Mouse (Mus musculus) ES-Bruce4 (cell line): ENCODE data around the gene Coro2a. TPM values are rescaled to one million over a fixed set of nuclear protein-coding genes. Genes with fewer than 3 reads are reported as not detected.
A peak's percentile ranks its signal among the peaks of the same experiment; 100 is the strongest.

Source experiments
- H3K27ac ChIP-seq: 2 replicates; pipeline ENCODE4 v1.5.1; 2012; ENCODE audit warnings: low read length, inconsistent platforms; ENCODE audit not compliant: insufficient read depth
- H3K27me3 ChIP-seq: 2 replicates; pipeline ENCODE4 v1.6.1; 2012; ENCODE audit warnings: mild to moderate bottlenecking, low read length, inconsistent platforms; ENCODE audit not compliant: control insufficient read depth, poor library complexity, insufficient read depth, severe bottlenecking
- H3K36me3 ChIP-seq: 2 replicates; pipeline ENCODE4 v1.6.1; 2012; ENCODE audit warnings: inconsistent platforms, mild to moderate bottlenecking, low read length, moderate library complexity; ENCODE audit not compliant: control insufficient read depth, poor library complexity, insufficient read depth, severe bottlenecking
- H3K4me1 ChIP-seq: one replicate; pipeline ENCODE4 v1.8.1; 2011; ENCODE audit warnings: low read length; ENCODE audit not compliant: control insufficient read depth, insufficient read depth
- H3K4me3 ChIP-seq: 2 replicates; pipeline ENCODE4 v1.5.1; 2011; ENCODE audit warnings: low read depth, mild to moderate bottlenecking, low read length
- H3K9ac ChIP-seq: 2 replicates; pipeline ENCODE4 v1.6.1; 2012; ENCODE audit warnings: low read depth, mild to moderate bottlenecking, inconsistent platforms; ENCODE audit not compliant: poor library complexity, severe bottlenecking
- H3K9me3 ChIP-seq: replicated peaks from 2 replicates; pipeline ENCODE4 v1.6.1; 2012; ENCODE audit warnings: mild to moderate bottlenecking, low read length, inconsistent platforms; ENCODE audit not compliant: control insufficient read depth, poor library complexity, insufficient read depth, severe bottlenecking
- CTCF ChIP-seq: IDR thresholded peaks from one replicate; pipeline ENCODE4 v1.8.1; 2011; ENCODE audit warnings: low read depth, low read length
- EP300 ChIP-seq: IDR thresholded peaks from 2 replicates; pipeline ENCODE4 v1.6.1; 2011; ENCODE audit warnings: low read depth, low read length; ENCODE audit not compliant: insufficient read depth
- POLR2A ChIP-seq: IDR thresholded peaks from one replicate; pipeline ENCODE4 v1.8.1; 2011; ENCODE audit warnings: low read length; ENCODE audit not compliant: insufficient read depth
- polyA plus RNA-seq: library from polyadenylated mRNA; stranded (reverse); fragments of >200 nt; gene quantifications from 2 replicates; pipeline ENCODE4 v1.2.4, GENCODE M21; 2011; ENCODE audit warnings: low read depth; ENCODE audit not compliant: missing spikeins, insufficient read depth, insufficient read length

Coro2a gene
- polyA plus RNA-seq = 13.1 and 14.6 TPM in 2 replicates

GRCm38 (mm10) chr4:46601844-46602423 lies at the start of gene Coro2a:
Coro2a (minus strand) TSS chr4:46602202.
- TF ChIP-seq EP300 (no peak), CTCF (peak; percentile 93), POLR2A (no peak)
- no peak within 1 kb of the TSS for H3K27ac ChIP-seq
- no peaks in the 10 kb centered on the region for H3K4me1 ChIP-seq
- no peaks in the 10 kb centered on the region for H3K36me3 ChIP-seq
- H3K4me3 ChIP-seq = peak within 1 kb of the TSS; percentile 88
- H3K9me3 ChIP-seq = no peaks in the 10 kb centered on the region
- 0 out of 2 replicates have a peak, but pooled peaks cover 4% of the 10 kb centered on the region for H3K27me3 ChIP-seq
- peak within 1 kb of the TSS; percentile 76 for H3K9ac ChIP-seq

GRCm38 (mm10) chr4:46650086-46650753 lies 48.2 kb upstream of the Coro2a start, which contains the start of gene Tbc1d2:
Tbc1d2 (minus strand) TSS chr4:46650209.
- Histone ChIP-seq H3K27ac (peak within 1 kb of the TSS; percentile 80), H3K4me3 (peak within 1 kb of the TSS; percentile 94), H3K4me1 (no peaks in the 10 kb centered on the region), H3K36me3 (no peaks in the 10 kb centered on the region), H3K9ac (peak within 1 kb of the TSS; percentile 82), H3K9me3 (no peaks in the 10 kb centered on the region), H3K27me3 (no peaks in the 10 kb centered on the region)
- no peak for TF ChIP-seq CTCF
- TF ChIP-seq POLR2A = peak; percentile 6
- TF ChIP-seq EP300 = peak; percentile 57; the same call in 1 of the 2 replicates

- H3K27ac ChIP-seq = no peak overlapping the region
- H3K4me1 ChIP-seq = no peaks in the 10 kb centered on the region
- H3K36me3 ChIP-seq = no peaks in the 10 kb centered on the region
- H3K4me3 ChIP-seq = peak overlapping the region; percentile 82
- H3K9ac ChIP-seq = peak overlapping the region; percentile 82
- no peaks in the 10 kb centered on the region for H3K27me3 ChIP-seq
- no peak for TF ChIP-seq CTCF
- no peak for TF ChIP-seq EP300
- no peak for TF ChIP-seq POLR2A
- H3K9me3 ChIP-seq = no peaks in the 10 kb centered on the region
Measured at GRCm38 (mm10) chr4:46649161-46649560, 47.2 kb upstream of the Coro2a start.

- no peak overlapping the region for H3K4me3 ChIP-seq
- H3K27me3 ChIP-seq = no peaks in the 10 kb centered on the region
- no peak overlapping the region for H3K9ac ChIP-seq
- H3K4me1 ChIP-seq = no peaks in the 10 kb centered on the region
- no peak for TF ChIP-seq CTCF
- no peak for TF ChIP-seq EP300
- no peak for TF ChIP-seq POLR2A
- no peaks in the 10 kb centered on the region for H3K9me3 ChIP-seq
- no peaks in the 10 kb centered on the region for H3K36me3 ChIP-seq
- H3K27ac ChIP-seq = peak overlapping the region; percentile 48
Measured at GRCm38 (mm10) chr4:46643676-46644112, 41.7 kb upstream of the Coro2a start.

- H3K27me3 ChIP-seq = no peaks in the 10 kb centered on the region
- H3K4me1 ChIP-seq = no peaks in the 10 kb centered on the region
- no peak overlapping the region for H3K4me3 ChIP-seq
- H3K9ac ChIP-seq = no peak overlapping the region
- H3K36me3 ChIP-seq = no peaks in the 10 kb centered on the region
- H3K9me3 ChIP-seq = no peaks in the 10 kb centered on the region
- no peak for TF ChIP-seq EP300
- no peak for TF ChIP-seq CTCF
- TF ChIP-seq POLR2A = no peak
- peak overlapping the region; percentile 48 for H3K27ac ChIP-seq
Measured at GRCm38 (mm10) chr4:46642924-46643675, 41.1 kb upstream of the Coro2a start.
